ENCODE assay signal across 7 mouse cellular contexts in the genomic region with DNA sequence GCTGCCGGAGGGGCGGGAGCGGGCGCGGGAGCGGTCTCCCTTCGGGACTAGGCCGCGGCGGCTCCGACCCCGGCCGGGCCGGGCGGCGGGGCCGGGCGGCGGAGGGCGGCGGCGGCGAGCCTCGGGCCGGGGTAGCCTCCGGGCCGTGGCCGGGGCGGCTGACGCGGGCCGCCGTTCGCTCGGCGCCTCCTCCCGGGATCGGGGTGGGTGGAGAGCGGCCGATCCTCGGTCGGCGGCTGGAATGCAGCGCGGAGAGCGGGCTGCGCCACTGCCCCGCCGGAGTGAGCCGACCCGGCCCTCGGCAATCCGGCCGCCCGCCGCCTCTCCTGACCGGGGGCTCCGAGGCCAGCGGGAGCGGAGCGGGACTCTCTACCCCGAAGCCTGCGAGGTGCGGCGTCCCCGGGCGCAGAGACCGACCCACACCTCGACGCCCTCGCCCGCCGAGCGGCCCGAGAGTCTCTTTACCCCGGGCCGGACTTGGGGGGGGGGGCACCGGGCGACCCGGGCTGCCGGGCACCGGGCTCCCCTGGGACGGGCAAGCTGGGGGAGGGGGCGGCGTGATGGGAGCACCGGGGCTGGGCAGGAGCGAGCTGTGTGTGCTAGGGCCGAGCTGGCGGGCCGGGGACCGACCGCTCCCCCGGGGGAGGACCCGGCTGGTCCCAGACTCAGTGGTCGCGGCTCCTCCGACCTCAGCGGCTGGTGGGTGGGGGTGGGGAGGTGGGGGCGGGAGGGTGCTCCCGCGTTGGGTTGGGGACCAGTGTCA. TPM values are rescaled to one million over a fixed set of nuclear protein-coding genes. Genes with fewer than 3 reads are reported as not detected.
A peak's percentile ranks its signal among the peaks of the same experiment; 100 is the strongest.
DNase-seq lines count a peak whose midpoint lies in the region; ATAC-seq and TF ChIP-seq lines count a peak whose summit lies in the region.

No protein-coding gene starts in this region.

- peak overlapping the region; percentile 95 for H3K4me3 ChIP-seq in forebrain, embryonic 12.5 days (replicated peaks)
- peak overlapping the region; percentile 87 for H3K4me3 ChIP-seq in heart, postnatal 0 days (ENCODE audit: low read depth, low read length)
- H3K4me3 ChIP-seq in limb, embryonic 10.5 days = peak overlapping the region; percentile 100
- peak overlapping the region; percentile 97 for H3K4me3 ChIP-seq in midbrain, embryonic 11.5 days (ENCODE audit: low read depth, low read length)

- no peak for TF ChIP-seq EP300 in heart, postnatal 0 days (IDR thresholded peaks at IDR 0.05; ENCODE audit: low read depth)

- peak; percentile 69 for ATAC-seq in forebrain, embryonic 12.5 days (ENCODE audit: low FRiP score)
- ATAC-seq in heart, postnatal 0 days (ENCODE audit: insufficient read depth, low read depth) = peak; percentile 50
- peak; percentile 68 for ATAC-seq in midbrain, embryonic 11.5 days (ENCODE audit: low FRiP score)

- peak; percentile 44 for DNase-seq in NIH3T3 (ENCODE audit: low read depth)
- DNase-seq in brain, adult 2 months (ENCODE audit: low read depth, low spot score) = peak; percentile 18
- DNase-seq in heart, postnatal 0 days (ENCODE audit: low spot score) = peak; percentile 22
- peak; percentile 80 for DNase-seq in limb, embryonic 10.5 days (ENCODE audit: low spot score)
- peak; percentile 93 for DNase-seq in midbrain, embryonic 11.5 days (ENCODE audit: low spot score, missing footprints)
- peak; percentile 49 for DNase-seq in spleen, adult 12 weeks (ENCODE audit: low spot score)

- no peaks in the 10 kb centered on the region for H3K27me3 ChIP-seq in forebrain, embryonic 12.5 days
- H3K27me3 ChIP-seq in heart, postnatal 0 days (ENCODE audit: control insufficient read depth, insufficient read depth, low read length) = no peaks in the 10 kb centered on the region
- H3K27me3 ChIP-seq in limb, embryonic 10.5 days (ENCODE audit: low read depth, poor library complexity, severe bottlenecking) = 0 out of 2 replicates have a peak, but pooled peaks cover 6% of the 10 kb centered on the region
- H3K27me3 ChIP-seq in midbrain, embryonic 11.5 days (ENCODE audit: control insufficient read depth, insufficient read depth, low read length) = peaks cover 3% of the 10 kb centered on the region; the same call in 1 of the 2 replicates

- peak overlapping the region; percentile 96 for H3K9ac ChIP-seq in forebrain, embryonic 12.5 days
- H3K9ac ChIP-seq in heart, postnatal 0 days (replicated peaks; ENCODE audit: low read depth, low read length) = peak overlapping the region; percentile 83
- peak overlapping the region; percentile 98 for H3K9ac ChIP-seq in midbrain, embryonic 11.5 days (ENCODE audit: low read length)

- peak overlapping the region; percentile 90 for H3K4me2 ChIP-seq in forebrain, embryonic 12.5 days
- peak overlapping the region; percentile 91 for H3K4me2 ChIP-seq in heart, postnatal 0 days (ENCODE audit: low read depth, low read length)
- peak overlapping the region; percentile 76 for H3K4me2 ChIP-seq in midbrain, embryonic 11.5 days

- WGBS in forebrain, embryonic 12.5 days = 1% methylated on average over 81 of the region's 101 CpGs
- 1% methylated on average over 38 of the region's 101 CpGs for WGBS in heart, postnatal 0 days
- WGBS in limb, embryonic 10.5 days = under 1% methylated on average over 95 of the region's 101 CpGs
- WGBS in midbrain, embryonic 11.5 days = 1% methylated on average over 34 of the region's 101 CpGs

- H3K4me1 ChIP-seq in forebrain, embryonic 12.5 days = peaks cover 6% of the 10 kb centered on the region; the same call in 1 of the 2 replicates
- 0 out of 2 replicates have a peak, but pooled peaks cover 4% of the 10 kb centered on the region for H3K4me1 ChIP-seq in heart, postnatal 0 days (ENCODE audit: control insufficient read depth, insufficient read depth)
- H3K4me1 ChIP-seq in limb, embryonic 10.5 days = peaks cover 21% of the 10 kb centered on the region
- peaks cover 7% of the 10 kb centered on the region; the same call in 1 of the 2 replicates for H3K4me1 ChIP-seq in midbrain, embryonic 11.5 days (ENCODE audit: control insufficient read depth, insufficient read depth, low read length)

- H3K9me3 ChIP-seq in forebrain, embryonic 12.5 days = no peaks in the 10 kb centered on the region
- no peaks in the 10 kb centered on the region for H3K9me3 ChIP-seq in heart, postnatal 0 days (replicated peaks; ENCODE audit: control insufficient read depth, low read length)
- no peaks in the 10 kb centered on the region for H3K9me3 ChIP-seq in limb, embryonic 10.5 days (replicated peaks)
- H3K9me3 ChIP-seq in midbrain, embryonic 11.5 days (ENCODE audit: control insufficient read depth, low read length) = no peaks in the 10 kb centered on the region

- TF ChIP-seq CTCF in heart, postnatal 0 days (IDR thresholded peaks at IDR 0.05; ENCODE audit: low read depth) = no peak

- H3K36me3 ChIP-seq in forebrain, embryonic 12.5 days (replicated peaks) = peaks cover 3% of the 10 kb centered on the region
- peaks cover 11% of the 10 kb centered on the region for H3K36me3 ChIP-seq in heart, postnatal 0 days (replicated peaks; ENCODE audit: control insufficient read depth, insufficient read depth, low read length)
- H3K36me3 ChIP-seq in limb, embryonic 10.5 days = peaks cover 23% of the 10 kb centered on the region
- no peaks in the 10 kb centered on the region; the same call in 1 of the 2 replicates for H3K36me3 ChIP-seq in midbrain, embryonic 11.5 days (ENCODE audit: control insufficient read depth, insufficient read depth, low read length)

- H3K27ac ChIP-seq in forebrain, embryonic 12.5 days = peak overlapping the region; percentile 97
- H3K27ac ChIP-seq in heart, postnatal 0 days (ENCODE audit: low read depth) = peak overlapping the region; percentile 96
- H3K27ac ChIP-seq in limb, embryonic 10.5 days = peak overlapping the region; percentile 99
- H3K27ac ChIP-seq in midbrain, embryonic 11.5 days (ENCODE audit: low read depth, low read length) = peak overlapping the region; percentile 93

RNA-seq across cellular contexts. Expression of a gene that starts 5.9 kb away (rescaled TPM):
- polyA plus RNA-seq in forebrain, embryonic 12.5 days (2016; fragmentation: Nextera tagmentation; extraction: Ambion mirVana) = 26.0 and 26.5 TPM in 2 replicates
- total RNA-seq in heart, postnatal 0 days (2014; rRNA removed; ENCODE audit: low replicate concordance) = 11.6 and 21.9 TPM in 2 replicates
- 6.4 and 7.6 TPM in 2 replicates for polyA plus RNA-seq in heart, postnatal 0 days (2015; fragmentation: Nextera tagmentation; extraction: Ambion mirVana)
- polyA plus RNA-seq in limb, embryonic 10.5 days (2016; fragmentation: Nextera tagmentation; extraction: Ambion mirVana) = 19.4 and 21.7 TPM in 2 replicates
- polyA plus RNA-seq in midbrain, embryonic 11.5 days (2014; fragmentation: Nextera tagmentation; extraction: Ambion mirVana) = 25.6 and 29.9 TPM in 2 replicates

Comparison
In these comparisons a context has a peak if more than half of its experiments do, and no peak if none do; other contexts are left out.
1. Peak in every context shown above with its lines: DNase-seq, ATAC-seq, H3K4me3 ChIP-seq and H3K27ac ChIP-seq.
2. DNase-seq: peak in every context shown above with its lines; median percentile 93 in midbrain, embryonic 11.5 days; 80 in limb, embryonic 10.5 days; 49 in spleen, adult 12 weeks; 44 in NIH3T3; 22 in heart, postnatal 0 days; 18 in brain, adult 2 months.